Mouse (Mus musculus) midbrain, postnatal 0 days (tissue): ENCODE measurements around the gene Ldah. TPM values are rescaled to one million over a fixed set of nuclear protein-coding genes. Genes with fewer than 3 reads are reported as not detected.

ENCODE experiments used
- ATAC-seq: fragments of 200-750 bp; cut with Nextera tagmentation; 2 replicates; pipeline ENCODE4 v1.8.0; 2017; ENCODE audit warnings: moderate number of reproducible peaks, mild to moderate bottlenecking, moderate TSS enrichment, moderate library complexity; ENCODE audit not compliant: low FRiP score
- DNase-seq: peaks from one replicate; pipeline ENCODE4 v3.0.0-alpha.2; 2015; ENCODE audit warnings: low spot score
- H3K27ac ChIP-seq: fragments of 300-500 bp; sonication (generic); 2 replicates; pipeline ENCODE4 v1.5.1; 2014; ENCODE audit warnings: low read depth, mild to moderate bottlenecking, low read length, mixed read lengths
- H3K27me3 ChIP-seq: fragments of 300-500 bp; sonication (generic); 2 replicates; pipeline ENCODE4 v1.6.1; 2014; ENCODE audit warnings: low read length, control low read depth, mixed read lengths; ENCODE audit not compliant: insufficient read depth
- H3K36me3 ChIP-seq: fragments of 300-500 bp; sonication (generic); 2 replicates; pipeline ENCODE4 v1.6.1; 2014; ENCODE audit warnings: low read length, control low read depth, mixed read lengths; ENCODE audit not compliant: insufficient read depth
- H3K4me1 ChIP-seq: fragments of 300-500 bp; sonication (generic); 2 replicates; pipeline ENCODE4 v1.6.1; 2014; ENCODE audit warnings: mild to moderate bottlenecking, control low read depth, antibody characterized with exemption, low read length, mixed read lengths; ENCODE audit not compliant: insufficient read depth
- H3K4me2 ChIP-seq: fragments of 300-500 bp; sonication (generic); 2 replicates; pipeline ENCODE4 v1.6.1; 2014; ENCODE audit warnings: low read depth, mild to moderate bottlenecking, low read length, mixed read lengths; ENCODE audit not compliant: poor library complexity, severe bottlenecking
- H3K4me3 ChIP-seq: fragments of 300-500 bp; sonication (generic); 2 replicates; pipeline ENCODE4 v1.5.1; 2014; ENCODE audit warnings: low read depth, mild to moderate bottlenecking, low read length, moderate library complexity
- H3K9ac ChIP-seq: fragments of 300-500 bp; sonication (generic); replicated peaks from 2 replicates; pipeline ENCODE4 v1.6.1; 2014; ENCODE audit warnings: mild to moderate bottlenecking, low read length, moderate library complexity, mixed read lengths; ENCODE audit not compliant: poor library complexity, severe bottlenecking
- H3K9me3 ChIP-seq: fragments of 300-500 bp; sonication (generic); 2 replicates; pipeline ENCODE4 v1.6.1; 2016; ENCODE audit warnings: low read length, control low read depth
- CTCF ChIP-seq: IDR thresholded peaks from 2 replicates; pipeline ENCODE4 v1.5.1; 2016; ENCODE audit warnings: antibody characterized with exemption, mild to moderate bottlenecking
- WGBS: fragments of 180-500 bp; shearing (Covaris S2); extraction: QIAGEN DNeasy Blood & Tissue Kit; methylation state at CpG from one replicate; pipeline ENCODE4 v1.1.7; 2014; 5-methylcytosine and 5-hydroxymethylcytosine counted together
- polyA plus RNA-seq: library from polyadenylated mRNA; unstranded; fragments of >200 nt; fragmentation: Nextera tagmentation; extraction: Ambion mirVana; gene quantifications from 2 replicates; pipeline ENCODE4 v1.2.1, GENCODE M21; 2015
- total RNA-seq: library from RNA; depleted of rRNA; stranded (reverse); fragments of >200 nt; gene quantifications from 2 replicates; pipeline ENCODE4 v1.2.3, GENCODE M21; 2014

The Ldah gene
- total and polyA plus RNA-seq, 2 experiments from 2014 or later, result 52.4 to 58.7 TPM

GRCm38 (mm10) chr12:8271405-8271804 is 63.5 kb downstream of the Ldah start:
- DNase-seq (no peak), ATAC-seq (no peak)
- Histone ChIP-seq H3K36me3 (0 out of 2 replicates have a peak, but pooled peaks cover under 1% of the 10 kb centered on the region), H3K27me3 (no peaks in the 10 kb centered on the region), H3K4me1 (no peaks in the 10 kb centered on the region), H3K4me3 (no peak overlapping the region), H3K9me3 (no peaks in the 10 kb centered on the region), H3K9ac (no peak overlapping the region), H3K4me2 (no peak overlapping the region), H3K27ac (no peak overlapping the region)
- no peak for TF ChIP-seq CTCF
- 91% methylated on average over 2 of the region's 2 CpGs for whole genome bisulfite sequencing

- H3K9me3 ChIP-seq, result no peaks in the 10 kb centered on the region
- H3K4me3 ChIP-seq, result no peak overlapping the region
- H3K9ac ChIP-seq, result no peak overlapping the region
- no peak for TF ChIP-seq CTCF
- H3K27me3 ChIP-seq, result no peaks in the 10 kb centered on the region
- DNase-seq (no peak), ATAC-seq (no peak)
- no peak overlapping the region for H3K4me2 ChIP-seq
- no peaks in the 10 kb centered on the region for H3K4me1 ChIP-seq
- WGBS, result 89% methylated on average over 6 of the region's 6 CpGs
- H3K27ac ChIP-seq, result no peak overlapping the region
- H3K36me3 ChIP-seq, result 0 out of 2 replicates have a peak, but pooled peaks cover 2% of the 10 kb centered on the region
Measured at GRCm38 (mm10) chr12:8273471-8274171, 65.7 kb downstream of the Ldah start.

- H3K4me1 ChIP-seq, result no peaks in the 10 kb centered on the region
- TF ChIP-seq CTCF, result no peak
- H3K9ac ChIP-seq, result no peak overlapping the region
- DNase-seq, result no peak
- no peak overlapping the region for H3K4me3 ChIP-seq
- no peaks in the 10 kb centered on the region for H3K27me3 ChIP-seq
- H3K27ac ChIP-seq, result no peak overlapping the region
- 91% methylated on average over 4 of the region's 4 CpGs for WGBS
- no peak for ATAC-seq
- H3K9me3 ChIP-seq, result no peaks in the 10 kb centered on the region
- no peak overlapping the region for H3K4me2 ChIP-seq
- 0 out of 2 replicates have a peak, but pooled peaks cover 4% of the 10 kb centered on the region for H3K36me3 ChIP-seq
Measured at GRCm38 (mm10) chr12:8275424-8275823, 67.5 kb downstream of the Ldah start.

GRCm38 (mm10) chr12:8281225-8282017 is 73.5 kb downstream of the Ldah start:
- Histone ChIP-seq H3K9ac (no peak overlapping the region), H3K9me3 (no peaks in the 10 kb centered on the region), H3K4me3 (no peak overlapping the region), H3K4me2 (no peak overlapping the region), H3K27ac (no peak overlapping the region), H3K4me1 (no peaks in the 10 kb centered on the region), H3K36me3 (0 out of 2 replicates have a peak, but pooled peaks cover 4% of the 10 kb centered on the region), H3K27me3 (no peaks in the 10 kb centered on the region)
- no peak for DNase-seq
- TF ChIP-seq CTCF, result no peak
- WGBS, result 74% methylated on average over 15 of the region's 15 CpGs
- no peak for ATAC-seq

GRCm38 (mm10) chr12:8287970-8288369 is 80.1 kb downstream of the Ldah start:
- 84% methylated on average over 3 of the region's 3 CpGs for WGBS
- TF ChIP-seq CTCF, result no peak
- H3K27me3 ChIP-seq, result no peaks in the 10 kb centered on the region
- no peak overlapping the region for H3K9ac ChIP-seq
- H3K4me3 ChIP-seq, result no peak overlapping the region
- no peaks in the 10 kb centered on the region for H3K4me1 ChIP-seq
- ATAC-seq (no peak), DNase-seq (no peak)
- no peaks in the 10 kb centered on the region for H3K9me3 ChIP-seq
- H3K27ac ChIP-seq, result no peak overlapping the region
- H3K4me2 ChIP-seq, result no peak overlapping the region
- no peaks in the 10 kb centered on the region for H3K36me3 ChIP-seq

GRCm38 (mm10) chr12:8289099-8289498 is 81.2 kb downstream of the Ldah start:
- 71% methylated on average over 6 of the region's 6 CpGs for WGBS
- Histone ChIP-seq H3K9me3 (no peaks in the 10 kb centered on the region), H3K36me3 (no peaks in the 10 kb centered on the region), H3K9ac (no peak overlapping the region), H3K27me3 (no peaks in the 10 kb centered on the region), H3K4me2 (no peak overlapping the region), H3K4me3 (no peak overlapping the region), H3K27ac (no peak overlapping the region), H3K4me1 (no peaks in the 10 kb centered on the region)
- no peak for TF ChIP-seq CTCF
- ATAC-seq (no peak), DNase-seq (no peak)
